Comparison of ENCODE assay signal across 15 mouse cellular contexts in genomic region chr13:95988181-95988580, GRCm38 (mm10).
DNase-seq lines count a peak whose midpoint lies in the region; ATAC-seq and TF ChIP-seq lines count a peak whose summit lies in the region.
"Had no signal": no experiment of that assay in that cellular context is flagged by ENCODE, and none has a peak within 500 bp of the region (broad histone marks: within the 10 kb centered on the region; RNA-seq: fewer than 3 reads in every experiment).

No protein-coding gene starts in this region.

- 61% methylated on average over 9 of the region's 9 CpGs for WGBS in lung, adult 2 months
- WGBS in hindbrain, embryonic 14.5 days: 88% methylated on average over 9 of the region's 9 CpGs

- no peaks in the 10 kb centered on the region for H3K27me3 ChIP-seq in hindbrain, embryonic 14.5 days (ENCODE audit: control insufficient read depth, insufficient read depth, low read length)
- H3K27me3 ChIP-seq: hindbrain, embryonic 15.5 days; neural tube, embryonic 12.5 days had no signal

- peak; percentile 24 to 38 for DNase-seq in lung, adult 18-20 months
- no peak for DNase-seq in lung, adult 2 months
- peak; percentile 56 for DNase-seq in adrenal gland, adult 8-10 months
- peak; percentile 68 for DNase-seq in thymus, postnatal 14 days
- no peak for DNase-seq in hindbrain, embryonic 14.5 days (ENCODE audit: low spot score)
- no peak for DNase-seq in cerebellum, adult 9-11 months
- no peak for DNase-seq in embryo, embryonic 10.5 days (ENCODE audit: low spot score)
- DNase-seq: cerebellum, postnatal 25 days; kidney, postnatal 10 days; right cerebral cortex, adult 18-20 months had no signal

- no peaks in the 10 kb centered on the region for H3K4me1 ChIP-seq in lung, adult 2 months (ENCODE audit: control insufficient read depth, insufficient read depth, low read length)
- no peaks in the 10 kb centered on the region for H3K4me1 ChIP-seq in hindbrain, embryonic 14.5 days (replicated peaks; ENCODE audit: control insufficient read depth, insufficient read depth, low read length)
- H3K4me1 ChIP-seq: heart, embryonic 10.5 days; hindbrain, embryonic 15.5 days; neural tube, embryonic 12.5 days had no signal

- no peak overlapping the region for H3K4me3 ChIP-seq in lung, adult 2 months (replicated peaks; ENCODE audit: extremely low read depth, low read depth, low read length)
- H3K4me3 ChIP-seq in hindbrain, embryonic 14.5 days (replicated peaks; ENCODE audit: low read length): no peak overlapping the region
- H3K4me3 ChIP-seq: heart, embryonic 10.5 days; hindbrain, embryonic 15.5 days; neural tube, embryonic 12.5 days had no signal

- no peak for TF ChIP-seq CTCF in lung, adult 2 months (IDR thresholded peaks at IDR 0.05; ENCODE audit: insufficient read depth, low read length)

- ATAC-seq in megakaryocyte, adult 5-6 weeks (ENCODE audit: poor library complexity, severe bottlenecking): peak; percentile 91
- ATAC-seq in hindbrain, embryonic 14.5 days (ENCODE audit: low FRiP score): no peak

- H3K4me2 ChIP-seq in hindbrain, embryonic 14.5 days (replicated peaks): no peak overlapping the region
- H3K4me2 ChIP-seq: hindbrain, embryonic 15.5 days; neural tube, embryonic 12.5 days had no signal

- no peaks in the 10 kb centered on the region for H3K9me3 ChIP-seq in hindbrain, embryonic 14.5 days (ENCODE audit: control insufficient read depth, low read length)
- H3K9me3 ChIP-seq: heart, embryonic 10.5 days; hindbrain, embryonic 15.5 days; neural tube, embryonic 12.5 days had no signal

- no peaks in the 10 kb centered on the region; the same call in 1 of the 2 replicates for H3K36me3 ChIP-seq in hindbrain, embryonic 14.5 days (replicated peaks; ENCODE audit: control insufficient read depth, insufficient read depth)
- H3K36me3 ChIP-seq: heart, embryonic 10.5 days; hindbrain, embryonic 15.5 days; neural tube, embryonic 12.5 days had no signal

- H3K9ac ChIP-seq in hindbrain, embryonic 14.5 days: no peak overlapping the region
- H3K9ac ChIP-seq: hindbrain, embryonic 15.5 days; neural tube, embryonic 12.5 days had no signal

- H3K27ac ChIP-seq in hindbrain, embryonic 14.5 days: no peak overlapping the region
- H3K27ac ChIP-seq: heart, embryonic 10.5 days; hindbrain, embryonic 15.5 days; macrophage; neural tube, embryonic 12.5 days had no signal

- no peak for TF ChIP-seq POLR2A in lung, adult 2 months (IDR thresholded peaks at IDR 0.05; ENCODE audit: borderline replicate concordance, extremely low read depth, low read depth, low read length)

Comparison
In these comparisons a context has a peak if more than half of its experiments do, and no peak if none do; other contexts are left out.
1. DNase-seq: peak in lung, adult 18-20 months (2 of 2), adrenal gland, adult 8-10 months (single experiment) and thymus, postnatal 14 days (single experiment); none in lung, adult 2 months (single experiment), hindbrain, embryonic 14.5 days (single experiment), cerebellum, adult 9-11 months (single experiment) and embryo, embryonic 10.5 days (single experiment).